Mouse (Mus musculus): ENCODE measurements around the gene Isca1. TPM values are rescaled to one million over a fixed set of nuclear protein-coding genes. Genes with fewer than 3 reads are reported as not detected.

Isca1 gene
- polyA plus RNA-seq (2015; fragmentation: Nextera tagmentation; extraction: Ambion mirVana) = 164 and 165 TPM in 2 replicates

DNA sequence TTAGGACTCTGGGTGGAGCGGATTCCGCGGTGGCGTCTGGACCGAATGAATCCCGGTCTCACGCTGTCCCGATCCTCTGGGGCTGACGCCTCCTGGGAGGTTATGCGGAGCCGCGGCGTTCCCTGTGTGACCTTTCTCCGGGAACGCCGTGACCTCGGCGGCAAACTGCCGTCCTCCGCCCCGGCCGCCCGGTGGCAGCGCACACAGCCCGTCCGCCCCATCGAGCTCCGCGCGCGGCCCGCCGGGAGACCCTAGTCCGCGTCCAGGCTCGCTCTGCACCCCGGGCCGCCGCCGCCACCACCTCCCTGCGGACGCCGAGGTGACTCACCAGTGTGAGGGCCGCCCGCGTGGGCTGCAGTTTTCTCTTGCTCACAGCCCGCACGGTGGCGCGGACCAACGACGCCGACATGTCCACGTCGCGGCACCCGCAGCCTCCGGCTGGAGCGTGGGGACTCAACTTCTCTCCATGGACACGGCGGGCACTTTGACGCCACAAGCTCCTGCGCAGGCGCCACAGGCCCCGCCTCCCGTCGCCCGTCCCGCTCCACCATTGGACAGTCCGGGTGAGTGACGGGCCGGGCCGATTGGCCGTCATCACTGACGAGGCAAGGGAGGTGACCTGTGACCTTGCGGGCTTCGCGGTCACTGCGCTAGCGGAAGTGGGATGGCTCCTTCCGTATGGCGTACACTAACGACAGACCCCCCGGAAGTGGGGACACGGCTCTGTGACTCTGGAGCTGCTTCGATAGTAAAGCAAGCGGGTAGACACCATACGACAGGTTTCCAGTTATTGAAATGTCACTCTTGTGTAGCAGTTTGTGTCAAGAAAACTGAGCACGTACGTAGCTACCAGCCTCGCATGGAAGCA lies at the start of gene Isca1:
Gene Isca1, minus strand, starts transcription at position 515 of the 868 bp plus-strand sequence.
- no peaks in the 10 kb centered on the region for H3K27me3 ChIP-seq (ENCODE audit: control insufficient read depth, insufficient read depth, low read depth, low read length)
- H3K4me3 ChIP-seq (ENCODE audit: low read depth, low read length) = peak within 1 kb of the TSS; percentile 88
- peaks cover 32% of the 10 kb centered on the region for H3K4me1 ChIP-seq (ENCODE audit: control insufficient read depth, insufficient read depth, low read length)
- peak within 1 kb of the TSS; percentile 81 for H3K9ac ChIP-seq (ENCODE audit: low read depth, low read length)
- H3K36me3 ChIP-seq (ENCODE audit: control insufficient read depth, insufficient read depth, low read length) = peaks cover 4% of the 10 kb centered on the region
- peak within 1 kb of the TSS; percentile 96 for H3K27ac ChIP-seq (ENCODE audit: low read length)
- under 1% methylated on average over 84 of the region's 91 CpGs for WGBS
- no peaks in the 10 kb centered on the region for H3K9me3 ChIP-seq (replicated peaks; ENCODE audit: control insufficient read depth, low read length, poor library complexity, severe bottlenecking)
- ATAC-seq = peak; percentile 98
- peak within 1 kb of the TSS; percentile 85 for H3K4me2 ChIP-seq (ENCODE audit: low read length)

GRCm38 (mm10) chr13:59817352-59817751 lies 47.7 kb upstream of the Isca1 start:
- H3K4me3 ChIP-seq (ENCODE audit: low read depth, low read length) = no peak overlapping the region
- 93% methylated on average over 4 of the region's 4 CpGs for WGBS
- H3K9ac ChIP-seq (ENCODE audit: low read depth, low read length) = no peak overlapping the region
- no peak overlapping the region for H3K27ac ChIP-seq (ENCODE audit: low read length)
- no peaks in the 10 kb centered on the region for H3K27me3 ChIP-seq (ENCODE audit: control insufficient read depth, insufficient read depth, low read depth, low read length)
- H3K4me2 ChIP-seq (ENCODE audit: low read length) = no peak overlapping the region
- no peaks in the 10 kb centered on the region for H3K9me3 ChIP-seq (replicated peaks; ENCODE audit: control insufficient read depth, low read length, poor library complexity, severe bottlenecking)
- H3K36me3 ChIP-seq (ENCODE audit: control insufficient read depth, insufficient read depth, low read length) = peaks cover 17% of the 10 kb centered on the region
- H3K4me1 ChIP-seq (ENCODE audit: control insufficient read depth, insufficient read depth, low read length) = peaks cover 41% of the 10 kb centered on the region
- no peak for ATAC-seq

GRCm38 (mm10) chr13:59814109-59814591 lies 44.5 kb upstream of the Isca1 start:
- H3K4me3 ChIP-seq (ENCODE audit: low read depth, low read length) = no peak overlapping the region
- no peak overlapping the region for H3K9ac ChIP-seq (ENCODE audit: low read depth, low read length)
- H3K36me3 ChIP-seq (ENCODE audit: control insufficient read depth, insufficient read depth, low read length) = peaks cover 21% of the 10 kb centered on the region
- no peak for ATAC-seq
- H3K4me1 ChIP-seq (ENCODE audit: control insufficient read depth, insufficient read depth, low read length) = peaks cover 13% of the 10 kb centered on the region
- no peaks in the 10 kb centered on the region for H3K9me3 ChIP-seq (replicated peaks; ENCODE audit: control insufficient read depth, low read length, poor library complexity, severe bottlenecking)
- H3K27me3 ChIP-seq (ENCODE audit: control insufficient read depth, insufficient read depth, low read depth, low read length) = no peaks in the 10 kb centered on the region
- WGBS = 79% methylated on average over 6 of the region's 6 CpGs
- no peak overlapping the region for H3K4me2 ChIP-seq (ENCODE audit: low read length)
- H3K27ac ChIP-seq (ENCODE audit: low read length) = no peak overlapping the region

GRCm38 (mm10) chr13:59811581-59811980 lies 42.0 kb upstream of the Isca1 start:
- H3K36me3 ChIP-seq (ENCODE audit: control insufficient read depth, insufficient read depth, low read length) = peaks cover 32% of the 10 kb centered on the region
- no peak for ATAC-seq
- no peak overlapping the region for H3K27ac ChIP-seq (ENCODE audit: low read length)
- H3K27me3 ChIP-seq (ENCODE audit: control insufficient read depth, insufficient read depth, low read depth, low read length) = no peaks in the 10 kb centered on the region
- no peaks in the 10 kb centered on the region for H3K9me3 ChIP-seq (replicated peaks; ENCODE audit: control insufficient read depth, low read length, poor library complexity, severe bottlenecking)
- H3K4me2 ChIP-seq (ENCODE audit: low read length) = no peak overlapping the region
- no peak overlapping the region for H3K9ac ChIP-seq (ENCODE audit: low read depth, low read length)
- WGBS = 96% methylated on average over 3 of the region's 3 CpGs
- no peak overlapping the region for H3K4me3 ChIP-seq (ENCODE audit: low read depth, low read length)
- H3K4me1 ChIP-seq (ENCODE audit: control insufficient read depth, insufficient read depth, low read length) = no peaks in the 10 kb centered on the region

DNA sequence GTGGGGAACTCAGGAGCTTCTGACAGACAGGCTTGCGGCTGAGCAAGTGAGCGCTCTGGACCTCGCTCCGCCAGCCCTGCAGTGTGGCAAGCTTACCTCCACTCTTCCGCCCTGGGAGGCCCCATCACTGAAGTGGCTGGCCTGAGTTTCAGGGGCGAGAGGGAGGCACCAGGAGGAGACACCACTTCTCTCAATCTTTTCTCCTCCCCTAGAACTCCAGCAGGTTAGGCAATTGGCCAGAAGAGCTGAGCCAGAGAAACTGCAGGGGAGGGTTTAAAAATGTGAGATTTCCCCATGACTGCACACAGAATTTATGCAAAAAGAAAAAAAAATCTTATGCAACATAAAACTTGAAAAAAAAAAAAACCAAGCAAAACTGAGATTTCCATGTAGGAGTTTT lies 31.4 kb upstream of the Isca1 start:
- Histone ChIP-seq H3K4me3 (ENCODE audit: low read depth, low read length) (no peak overlapping the region), H3K9me3 (replicated peaks; ENCODE audit: control insufficient read depth, low read length, poor library complexity, severe bottlenecking) (no peaks in the 10 kb centered on the region), H3K9ac (ENCODE audit: low read depth, low read length) (no peak overlapping the region), H3K4me1 (ENCODE audit: control insufficient read depth, insufficient read depth, low read length) (no peaks in the 10 kb centered on the region), H3K27ac (ENCODE audit: low read length) (no peak overlapping the region), H3K36me3 (ENCODE audit: control insufficient read depth, insufficient read depth, low read length) (peaks cover 62% of the 10 kb centered on the region), H3K4me2 (ENCODE audit: low read length) (no peak overlapping the region), H3K27me3 (ENCODE audit: control insufficient read depth, insufficient read depth, low read depth, low read length) (no peaks in the 10 kb centered on the region)
- ATAC-seq = no peak
- WGBS = 84% methylated on average over 6 of the region's 6 CpGs

- Histone ChIP-seq H3K9ac (ENCODE audit: low read depth, low read length) (no peak overlapping the region), H3K27ac (ENCODE audit: low read length) (no peak overlapping the region), H3K4me2 (ENCODE audit: low read length) (no peak overlapping the region), H3K36me3 (ENCODE audit: control insufficient read depth, insufficient read depth, low read length) (peaks cover 65% of the 10 kb centered on the region), H3K4me1 (ENCODE audit: control insufficient read depth, insufficient read depth, low read length) (no peaks in the 10 kb centered on the region), H3K4me3 (ENCODE audit: low read depth, low read length) (no peak overlapping the region), H3K9me3 (replicated peaks; ENCODE audit: control insufficient read depth, low read length, poor library complexity, severe bottlenecking) (no peaks in the 10 kb centered on the region), H3K27me3 (ENCODE audit: control insufficient read depth, insufficient read depth, low read depth, low read length) (no peaks in the 10 kb centered on the region)
- WGBS = 93% methylated on average over 2 of the region's 2 CpGs
- ATAC-seq = no peak
Measured at GRCm38 (mm10) chr13:59800077-59800476, 30.5 kb upstream of the Isca1 start.

DNA sequence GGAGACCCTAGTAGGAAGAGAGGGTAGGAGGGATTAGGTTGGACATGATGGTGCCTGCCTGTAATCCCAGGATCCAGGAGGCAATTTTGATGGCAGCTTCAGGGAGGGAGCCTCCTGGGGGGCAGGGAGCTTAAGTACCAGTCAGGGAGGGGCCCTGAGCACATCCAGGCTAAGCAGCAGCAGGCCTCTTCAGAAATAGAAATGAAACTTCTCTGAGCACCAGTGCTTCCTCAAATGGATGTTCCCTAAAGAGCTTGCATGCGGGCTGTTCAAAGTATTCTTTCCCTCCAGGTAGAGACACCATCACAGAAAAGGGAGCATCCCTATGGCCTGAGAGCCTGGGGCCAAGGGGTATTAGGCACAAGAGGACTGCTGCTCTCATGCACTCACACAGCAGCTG lies 28.7 kb upstream of the Isca1 start:
- Histone ChIP-seq H3K4me3 (ENCODE audit: low read depth, low read length) (no peak overlapping the region), H3K9ac (ENCODE audit: low read depth, low read length) (no peak overlapping the region), H3K4me1 (ENCODE audit: control insufficient read depth, insufficient read depth, low read length) (no peaks in the 10 kb centered on the region), H3K27me3 (ENCODE audit: control insufficient read depth, insufficient read depth, low read depth, low read length) (no peaks in the 10 kb centered on the region), H3K4me2 (ENCODE audit: low read length) (no peak overlapping the region), H3K36me3 (ENCODE audit: control insufficient read depth, insufficient read depth, low read length) (peaks cover 59% of the 10 kb centered on the region), H3K27ac (ENCODE audit: low read length) (no peak overlapping the region), H3K9me3 (replicated peaks; ENCODE audit: control insufficient read depth, low read length, poor library complexity, severe bottlenecking) (no peaks in the 10 kb centered on the region)
- 100% methylated on average over 1 of the region's 1 CpGs for WGBS
- no peak for ATAC-seq

- no peaks in the 10 kb centered on the region for H3K27me3 ChIP-seq (ENCODE audit: control insufficient read depth, insufficient read depth, low read depth, low read length)
- no peak overlapping the region for H3K9ac ChIP-seq (ENCODE audit: low read depth, low read length)
- ATAC-seq = no peak
- no peak overlapping the region for H3K4me3 ChIP-seq (ENCODE audit: low read depth, low read length)
- no peaks in the 10 kb centered on the region for H3K9me3 ChIP-seq (replicated peaks; ENCODE audit: control insufficient read depth, low read length, poor library complexity, severe bottlenecking)
- no peaks in the 10 kb centered on the region for H3K4me1 ChIP-seq (ENCODE audit: control insufficient read depth, insufficient read depth, low read length)
- no peak overlapping the region for H3K27ac ChIP-seq (ENCODE audit: low read length)
- peaks cover 61% of the 10 kb centered on the region for H3K36me3 ChIP-seq (ENCODE audit: control insufficient read depth, insufficient read depth, low read length)
- 94% methylated on average over 9 of the region's 9 CpGs for WGBS
- no peak overlapping the region for H3K4me2 ChIP-seq (ENCODE audit: low read length)
Measured at GRCm38 (mm10) chr13:59796466-59796848, 26.8 kb upstream of the Isca1 start.

DNA sequence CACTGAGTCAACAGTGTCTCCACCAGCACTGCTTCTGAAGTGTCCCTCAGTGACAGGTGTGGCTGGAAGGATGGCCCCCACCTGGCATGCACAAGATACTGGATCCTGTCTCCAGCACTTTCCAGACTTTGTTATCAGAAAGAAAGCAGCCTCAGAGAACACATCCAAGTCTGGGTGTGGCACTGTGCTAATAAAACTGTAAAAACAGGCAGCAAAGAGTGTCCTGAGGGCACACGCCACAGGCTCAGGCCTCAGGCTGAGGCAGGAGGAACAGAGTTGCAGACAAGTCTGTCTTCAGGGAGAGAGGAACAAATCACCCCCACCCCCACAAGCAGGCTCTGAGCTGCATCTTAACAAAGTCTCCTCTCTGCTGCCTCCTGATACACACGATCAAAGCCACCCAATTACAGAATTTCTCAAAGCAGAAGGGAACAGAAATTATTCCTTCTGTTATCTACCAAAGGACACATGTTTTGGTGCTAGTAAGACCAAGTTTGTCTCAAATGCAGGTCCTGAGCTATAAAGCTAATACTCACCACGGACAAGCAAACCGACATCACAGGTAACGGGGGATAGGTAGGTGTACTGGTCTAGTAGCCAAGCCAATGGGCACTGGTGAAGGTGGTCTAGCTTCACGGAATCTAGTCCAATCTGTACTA lies 26.3 kb upstream of the Isca1 start:
- Histone ChIP-seq H3K9ac (ENCODE audit: low read depth, low read length) (no peak overlapping the region), H3K4me2 (ENCODE audit: low read length) (no peak overlapping the region), H3K36me3 (ENCODE audit: control insufficient read depth, insufficient read depth, low read length) (peaks cover 59% of the 10 kb centered on the region), H3K27me3 (ENCODE audit: control insufficient read depth, insufficient read depth, low read depth, low read length) (no peaks in the 10 kb centered on the region), H3K27ac (ENCODE audit: low read length) (no peak overlapping the region), H3K4me1 (ENCODE audit: control insufficient read depth, insufficient read depth, low read length) (no peaks in the 10 kb centered on the region), H3K4me3 (ENCODE audit: low read depth, low read length) (no peak overlapping the region), H3K9me3 (replicated peaks; ENCODE audit: control insufficient read depth, low read length, poor library complexity, severe bottlenecking) (no peaks in the 10 kb centered on the region)
- WGBS = 96% methylated on average over 6 of the region's 6 CpGs
- no peak for ATAC-seq
